Mouse (Mus musculus) myocyte (in vitro differentiated cells): ENCODE measurements at regions not wholly inside any gene's neighbourhood (a gene's known extent, or its start where the extent isn't known, plus 50 kb on each side); places are given as distances from the start of the nearest gene placed in this dataset.

ENCODE experiments used
- CEBPB ChIP-seq: IDR thresholded peaks from 2 replicates; pipeline ENCODE4 v1.6.1; 2011; ENCODE audit warnings: mild to moderate bottlenecking, moderate library complexity; ENCODE audit not compliant: poor library complexity, insufficient read depth, severe bottlenecking
- E2F4 ChIP-seq: IDR thresholded peaks from one replicate; pipeline ENCODE4 v1.6.1; 2011; ENCODE audit warnings: mild to moderate bottlenecking, control low read depth, moderate library complexity; ENCODE audit not compliant: insufficient read depth
- MAX ChIP-seq: IDR thresholded peaks from one replicate; pipeline ENCODE4 v1.6.1; 2011; ENCODE audit warnings: low read depth, mild to moderate bottlenecking, control low read depth
- MYOD1 ChIP-seq, 3 experiments: IDR thresholded peaks; one replicate each; pipeline ENCODE4 v1.6.1; 2011; ENCODE audit warnings: control low read depth in 2 of 3, low read depth in 2 of 3, mild to moderate bottlenecking in 2 of 3, moderate library complexity in 1 of 3; ENCODE audit not compliant: insufficient read length in 2 of 3, control insufficient read depth in 1 of 3
- MYOG ChIP-seq, 3 experiments: IDR thresholded peaks; one replicate each; pipeline ENCODE4 v1.6.1; 2011; ENCODE audit warnings: control low read depth in 2 of 3, low read depth in 2 of 3, mild to moderate bottlenecking in 2 of 3; ENCODE audit not compliant: insufficient read length in 2 of 3, control insufficient read depth in 1 of 3, insufficient read depth in 1 of 3
- POLR2A ChIP-seq: IDR thresholded peaks from one replicate; pipeline ENCODE4 v1.6.1; 2011; ENCODE audit warnings: low read depth, mild to moderate bottlenecking, control low read depth, moderate library complexity; ENCODE audit not compliant: insufficient read length
- POLR2AphosphoS2 ChIP-seq: IDR thresholded peaks from one replicate; pipeline ENCODE4 v1.6.1; 2011; ENCODE audit warnings: low read depth, control low read depth; ENCODE audit not compliant: insufficient read length
- REST ChIP-seq: IDR thresholded peaks from one replicate; pipeline ENCODE4 v1.6.1; 2011; ENCODE audit warnings: mild to moderate bottlenecking, control low read depth, moderate library complexity; ENCODE audit not compliant: insufficient read depth, insufficient read length
- SRF ChIP-seq: IDR thresholded peaks from one replicate; pipeline ENCODE4 v1.6.1; 2011; ENCODE audit warnings: low read depth; ENCODE audit not compliant: control insufficient read depth, insufficient read length
- TCF12 ChIP-seq: IDR thresholded peaks from one replicate; pipeline ENCODE4 v1.6.1; 2011; ENCODE audit warnings: mild to moderate bottlenecking, control low read depth; ENCODE audit not compliant: poor library complexity, insufficient read depth, severe bottlenecking
- TCF3 ChIP-seq: IDR thresholded peaks from one replicate; pipeline ENCODE4 v1.6.1; 2011; ENCODE audit warnings: low read depth, control low read depth; ENCODE audit not compliant: insufficient read length
- USF1 ChIP-seq: IDR thresholded peaks from one replicate; pipeline ENCODE4 v1.6.1; 2011; ENCODE audit warnings: low read depth, mild to moderate bottlenecking, control low read depth, moderate library complexity

- TF ChIP-seq CEBPB (no peak), MAX (no peak), TCF12 (no peak), USF1 (no peak), POLR2A (no peak), E2F4 (no peak), TCF3 (no peak), POLR2AphosphoS2 (no peak), MYOD1 (IDR thresholded peaks at IDR 0.05; ENCODE audit: control insufficient read depth in 1 of 3, insufficient read length in 2 of 3, low read depth in 2 of 3) (no peak), REST (no peak), MYOG (IDR thresholded peaks at IDR 0.05; ENCODE audit: control insufficient read depth in 1 of 3, insufficient read depth in 1 of 3, insufficient read length in 2 of 3, low read depth in 2 of 3) (no peak), SRF (no peak)
Measured at GRCm38 (mm10) chr16:95798099-95798498, 96.2 kb downstream of the Ets2 start.
